Mouse (Mus musculus) frontal cortex, adult (tissue): ENCODE results near the gene Rhpn2.
A peak's percentile ranks its signal among the peaks of the same experiment; 100 is the strongest.
"Not testable (repeated sequence)": the region's sequence is repeated elsewhere in the genome, so short reads cannot be mapped to it uniquely, and the experiment has no call there.

Experiments used
- ATAC-seq: cut with Nextera tagmentation; 2 replicates; pipeline ENCODE4 v1.9.2; 2017; ENCODE audit warnings: mild to moderate bottlenecking, moderate library complexity, mixed read lengths; ENCODE audit not compliant: low TSS enrichment

Rhpn2 gene

DNA sequence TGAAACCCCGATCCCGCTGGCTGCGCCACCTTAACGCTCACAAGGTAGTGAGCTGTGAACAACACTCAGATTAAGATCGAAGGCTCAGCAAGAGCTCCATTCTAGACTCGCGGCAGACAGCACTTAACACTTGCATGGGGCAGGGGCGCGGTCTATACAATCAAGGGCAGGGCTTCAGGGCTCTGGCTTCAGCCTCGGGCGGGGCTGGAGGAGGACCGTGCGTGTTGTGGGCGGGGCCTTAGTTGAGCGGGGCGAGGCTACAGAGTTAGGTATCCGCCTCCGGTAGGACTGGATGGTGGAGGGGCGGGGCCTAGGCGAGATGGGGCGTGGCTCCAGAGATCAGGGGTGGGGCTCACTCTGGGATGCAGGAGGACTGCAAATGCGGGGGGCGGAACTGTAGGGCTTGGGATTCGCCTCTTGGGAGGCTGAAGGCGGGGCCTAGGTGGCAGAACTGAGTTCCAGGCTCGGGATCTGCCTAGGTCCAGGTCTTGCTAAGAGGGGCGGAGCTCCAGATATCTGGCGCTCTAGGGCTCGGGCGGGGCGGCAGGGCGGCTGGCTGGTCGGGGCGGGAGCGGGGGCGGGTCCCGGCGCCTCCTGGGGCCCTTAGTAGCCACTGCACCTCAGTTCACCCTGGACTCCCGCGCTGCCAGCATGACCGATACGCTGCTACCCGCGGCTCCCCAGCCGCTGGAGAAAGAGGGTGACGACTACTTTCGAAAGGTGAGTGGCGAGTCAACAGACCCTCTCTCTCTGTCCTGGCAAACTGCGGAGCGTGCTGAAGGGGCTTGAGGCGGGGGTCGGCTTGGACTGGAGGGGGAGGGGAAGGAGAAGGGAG lies at the start of gene Rhpn2:
Gene Rhpn2 (plus strand): TSS at position 479 of the 835 bp plus-strand sequence.
- peak; percentile 96 for ATAC-seq

- no peak for ATAC-seq
Observed at GRCm38 (mm10) chr7:35293464-35293863, 40.5 kb upstream of the Rhpn2 start.

- ATAC-seq = no peak
Observed at GRCm38 (mm10) chr7:35295631-35296030, 38.3 kb upstream of the Rhpn2 start.

DNA sequence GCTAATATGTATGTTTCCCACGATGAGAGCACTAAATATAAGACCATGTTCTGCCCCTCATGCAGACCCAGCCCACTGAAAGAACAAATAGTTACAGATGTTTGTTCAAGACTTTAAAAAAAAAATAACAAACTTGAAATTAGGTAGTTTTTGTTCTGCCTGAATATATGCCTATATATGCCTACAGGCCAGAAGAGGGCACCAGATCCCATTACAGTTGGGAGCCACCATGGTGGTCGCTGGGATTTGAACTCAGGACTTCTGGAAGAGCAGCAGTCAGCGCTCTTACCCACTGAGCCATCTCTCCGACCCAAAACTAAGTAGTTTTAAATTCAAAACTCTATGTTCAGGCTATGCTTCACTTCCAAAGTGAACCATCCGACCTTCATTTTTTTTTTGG lies 36.1 kb upstream of the Rhpn2 start:
- ATAC-seq = no peak

- ATAC-seq = no peak
Observed at GRCm38 (mm10) chr7:35299656-35300055, 34.3 kb upstream of the Rhpn2 start.

GRCm38 (mm10) chr7:35300792-35301191 lies 33.2 kb upstream of the Rhpn2 start:
- ATAC-seq = no peak

GRCm38 (mm10) chr7:35311214-35311613 lies 22.8 kb upstream of the Rhpn2 start:
- ATAC-seq = no peak

DNA sequence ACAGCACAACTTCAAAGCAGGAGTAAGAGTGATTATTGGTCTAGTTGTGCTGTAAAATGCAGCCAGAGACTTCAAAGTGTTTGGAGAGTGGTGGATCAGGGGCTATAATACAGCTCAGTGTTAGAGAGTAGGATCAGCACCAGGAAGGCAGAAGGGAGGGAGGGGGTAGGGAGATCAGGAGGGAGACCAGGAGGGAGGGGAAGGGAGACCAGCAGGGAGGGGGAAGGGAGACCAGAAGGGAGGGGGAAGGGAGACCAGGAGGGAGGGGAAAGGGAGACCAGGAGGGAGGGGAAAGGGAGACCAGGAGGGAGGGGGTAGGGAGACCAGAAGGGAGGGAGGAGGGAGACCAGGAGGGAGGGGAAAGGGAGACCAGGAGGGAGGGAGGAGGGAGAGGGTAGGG lies 19.8 kb upstream of the Rhpn2 start:
- no peak for ATAC-seq

- ATAC-seq = peak; percentile 88
Observed at GRCm38 (mm10) chr7:35317729-35318609, 16.0 kb upstream of the Rhpn2 start, which contains the start of gene Gpatch1. TSS of gene Gpatch1 (minus strand) at chr7:35318440.

DNA sequence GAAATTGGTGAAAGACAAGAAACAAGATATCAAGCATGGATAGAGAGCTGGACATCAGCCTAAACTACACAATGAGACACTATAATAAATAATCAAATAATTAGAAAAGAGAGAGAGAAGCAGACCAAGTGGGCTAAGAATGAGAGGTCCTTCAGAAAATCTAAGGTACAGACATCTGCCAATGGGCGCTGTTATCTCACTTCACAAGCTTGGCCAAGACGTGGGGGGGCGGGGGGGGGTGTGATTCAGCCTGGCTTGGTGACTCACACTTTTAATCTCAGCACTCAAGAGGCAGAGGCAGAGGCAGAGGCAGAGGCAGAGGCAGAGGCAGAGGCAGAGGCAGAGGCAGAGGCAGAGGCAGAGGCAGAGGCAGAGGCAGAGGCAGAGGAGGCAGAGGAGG lies 14.7 kb upstream of the Rhpn2 start:
- not testable (repeated sequence) for ATAC-seq

DNA sequence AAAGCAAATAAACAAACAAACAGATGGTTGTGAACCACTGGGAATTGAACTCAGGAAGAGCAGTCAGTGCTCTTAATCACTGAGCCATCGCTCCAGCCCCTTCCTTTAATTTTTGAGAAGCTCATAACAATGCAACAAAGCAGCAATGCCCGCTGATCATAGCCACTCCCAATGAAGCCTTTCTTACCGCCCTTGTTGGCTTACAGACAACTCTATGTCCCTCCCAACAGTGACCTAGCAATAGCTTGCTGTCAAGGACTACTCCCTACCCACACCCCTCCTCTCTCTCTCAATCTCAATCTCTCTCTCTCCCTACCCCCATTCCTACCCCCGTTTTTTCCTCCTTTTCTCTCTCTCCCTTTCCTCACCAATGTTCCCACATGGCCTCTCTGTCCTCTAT lies 14.2 kb upstream of the Rhpn2 start:
- no peak for ATAC-seq

DNA sequence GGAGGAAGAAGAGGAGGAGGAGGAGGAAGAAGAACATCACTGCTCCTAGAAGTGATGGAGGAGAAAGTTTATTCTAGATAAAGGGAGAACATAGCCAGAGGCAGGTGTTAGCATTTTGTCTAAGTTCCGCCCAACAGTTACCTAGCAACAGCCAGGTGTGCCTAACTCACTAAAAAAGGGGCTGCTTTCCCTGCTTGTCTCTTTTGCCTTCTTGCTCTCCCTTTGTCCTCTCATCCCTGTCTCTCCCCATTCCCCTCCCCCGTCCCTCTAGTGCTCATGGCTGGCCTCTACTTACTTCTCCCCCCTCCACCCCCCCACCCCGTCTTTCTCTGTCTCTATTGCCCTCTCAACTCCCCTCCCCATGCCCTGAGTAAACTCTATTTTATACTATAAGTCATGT lies 11.8 kb upstream of the Rhpn2 start:
- ATAC-seq = no peak

- ATAC-seq = no peak
Observed at GRCm38 (mm10) chr7:35322732-35323420, 11.1 kb upstream of the Rhpn2 start.

DNA sequence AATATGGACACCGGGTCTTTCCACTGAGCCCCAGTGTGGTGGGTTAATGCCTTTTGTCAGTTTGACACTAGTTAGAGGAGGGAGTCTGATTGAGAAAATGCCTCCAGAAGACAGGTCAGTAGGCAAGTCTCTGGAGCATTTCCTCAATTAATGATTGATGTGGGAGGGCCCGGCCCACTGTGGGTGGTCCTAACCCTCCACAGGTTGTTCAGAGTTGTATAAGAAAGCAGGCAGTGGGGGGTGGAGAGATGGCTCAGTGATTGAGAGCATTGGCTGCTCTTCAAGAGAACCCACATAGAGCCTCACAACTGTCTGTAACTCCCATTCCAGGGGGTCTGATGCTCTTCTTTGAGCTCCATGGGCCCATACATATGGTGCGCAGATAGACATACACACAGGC lies 2.4 kb upstream of the Rhpn2 start:
- ATAC-seq = no peak

DNA sequence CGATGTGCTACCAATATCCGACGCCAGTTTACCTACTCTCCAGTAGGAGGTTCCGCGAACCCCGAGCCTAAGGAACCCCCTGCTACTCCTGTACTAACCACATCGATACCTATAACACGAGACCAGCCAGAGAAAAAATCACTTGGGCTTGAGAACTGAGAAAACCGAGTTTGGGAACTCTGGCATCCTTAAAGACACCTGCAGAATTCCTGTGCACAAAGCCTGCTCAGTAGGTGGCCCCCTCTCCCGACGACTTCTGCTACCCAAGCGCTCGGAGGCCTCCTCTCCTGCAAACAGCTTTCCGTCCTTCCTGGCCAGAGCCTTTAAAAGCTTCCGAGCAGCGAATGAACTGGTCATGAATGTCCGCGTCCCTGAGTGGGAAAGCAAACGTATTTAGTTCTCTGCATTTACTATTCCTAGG lies 729 bp upstream of the Rhpn2 start:
- ATAC-seq = peak; percentile 67

DNA sequence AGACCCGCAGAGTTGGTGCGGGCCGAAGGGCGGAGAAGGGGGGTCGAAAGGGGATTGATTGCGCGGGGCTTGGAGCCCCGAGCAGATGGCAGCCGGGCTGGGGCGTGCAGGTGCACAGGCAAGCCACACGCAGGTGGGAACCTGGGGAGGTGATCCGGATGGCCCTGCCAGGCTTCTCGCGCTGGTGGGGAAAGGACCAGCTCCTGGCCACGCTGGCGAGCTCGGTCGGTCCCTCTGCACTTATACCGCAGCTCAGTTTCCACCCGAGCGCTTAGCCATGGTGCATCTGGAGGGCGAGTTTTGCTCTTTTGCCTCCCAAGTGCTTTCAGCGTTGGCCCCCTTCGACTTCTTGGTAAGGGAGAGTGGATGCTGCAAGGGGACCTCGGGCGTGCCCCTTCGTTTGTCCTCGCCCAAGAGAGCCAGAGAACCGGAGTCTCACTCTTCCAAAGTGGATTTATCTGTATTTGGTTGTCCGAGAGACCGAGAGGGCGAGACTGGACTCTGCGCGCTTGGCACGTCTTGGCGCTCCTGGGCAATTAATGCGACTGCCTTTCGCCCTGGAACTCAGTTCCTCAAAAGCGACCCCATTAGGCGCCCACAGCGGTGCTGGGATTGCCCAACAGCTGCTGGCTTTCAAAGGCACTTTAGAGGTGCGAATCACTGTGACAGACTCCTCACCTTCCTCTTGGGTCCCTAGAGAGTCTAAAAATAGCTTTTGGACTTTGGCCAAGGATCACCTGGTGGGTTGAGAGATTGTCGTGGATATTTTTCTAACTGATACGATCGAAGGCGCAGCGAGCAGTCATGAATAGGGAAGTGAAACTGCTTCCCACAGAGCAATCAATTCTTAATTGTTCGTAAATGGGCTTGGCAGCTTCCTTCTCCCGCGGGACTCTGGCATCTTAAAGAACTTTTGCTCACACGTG lies 820 bp downstream of the Rhpn2 start:
- ATAC-seq = no peak

GRCm38 (mm10) chr7:35340196-35340595 lies 6.2 kb downstream of the Rhpn2 start:
- ATAC-seq = peak; percentile 44; the same call in 1 of the 2 replicates

DNA sequence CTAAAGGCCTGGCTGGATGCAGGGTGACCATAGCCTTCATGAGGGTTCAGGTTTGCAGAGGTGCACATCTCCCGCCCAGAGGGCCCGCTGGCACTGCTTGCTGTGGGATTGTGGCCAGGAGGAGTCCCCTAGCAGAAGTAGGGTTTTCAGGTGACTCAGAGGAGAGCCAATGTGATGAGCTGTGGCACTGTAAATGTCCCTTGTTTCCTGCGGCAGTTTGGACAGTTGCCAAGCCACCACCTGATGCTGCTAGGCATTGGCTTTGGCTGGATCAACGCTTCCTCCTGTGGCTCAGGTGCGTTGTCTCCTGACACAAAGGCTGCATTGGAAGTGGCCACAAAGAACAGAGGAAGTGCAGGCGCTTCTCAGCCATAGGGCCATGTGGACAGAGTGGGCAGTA lies 7.3 kb downstream of the Rhpn2 start:
- no peak for ATAC-seq

- no peak for ATAC-seq
Observed at GRCm38 (mm10) chr7:35342498-35342897, 8.5 kb downstream of the Rhpn2 start.

DNA sequence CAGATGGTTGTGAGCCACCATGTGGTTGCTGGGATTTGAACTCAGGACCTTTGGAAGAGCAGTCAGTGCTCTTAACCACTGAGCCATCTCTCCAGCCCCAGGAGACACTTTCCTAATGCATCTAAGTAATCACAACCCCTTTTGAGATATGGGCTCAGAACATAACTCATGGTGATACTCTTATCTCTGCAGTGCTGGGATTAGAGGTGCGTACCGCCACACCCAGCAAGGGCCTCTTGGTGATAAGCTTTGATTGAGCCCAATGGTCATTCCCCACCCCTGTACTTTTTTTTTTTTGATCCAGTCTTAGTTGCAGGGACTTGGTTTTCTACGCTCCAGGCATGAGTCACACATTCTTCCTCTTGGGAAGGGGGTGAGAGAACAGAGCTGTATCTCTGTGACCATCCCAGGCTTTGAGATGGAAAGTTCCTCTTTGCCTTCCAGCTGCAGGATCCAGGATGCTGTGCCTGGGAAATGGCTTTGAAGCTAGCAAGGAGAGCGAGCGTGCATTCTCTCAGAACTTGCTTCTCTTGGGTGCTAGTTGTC lies 10.9 kb downstream of the Rhpn2 start:
- no peak for ATAC-seq
